Mouse (Mus musculus) left cerebral cortex, postnatal 36 days (tissue): ENCODE results near the gene Kif17. TPM values are rescaled to one million over a fixed set of nuclear protein-coding genes. Genes with fewer than 3 reads are reported as not detected.

Experiments
- DNase-seq, 2 experiments: peaks; one replicate each; pipeline ENCODE4 v3.0.0; 2021 to 2022; ENCODE audit warnings: low spot score in 2 of 2, mixed read lengths in 1 of 2
- intact Hi-C: fragments of 180-260 bp; cut with DNase I; formaldehyde crosslinking; loops from one replicate; pipeline ENCODE4 v1.15.1; 2025
- total RNA-seq, 2 experiments: library from RNA; stranded (reverse); gene quantifications; 2 replicates each; pipeline ENCODE4 v1.2.3; 2021

Kif17 gene
- 10 to 100 TPM; 24.5 to 29.4 TPM for total RNA-seq

- peak; percentile 88 to 94 for DNase-seq
- intact Hi-C loops, result no loop called here
These were observed at the start of gene Kif17, which contains the start of gene Sh2d5 for GRCm38 (mm10) chr4:138250088-138250960. Gene Kif17, plus strand, starts transcription at chr4:138250435. Gene Sh2d5, plus strand, starts transcription at chr4:138250403.

- intact Hi-C loops, result no loop called here
- DNase-seq, result no peak
These were observed 49.5 kb upstream of the Kif17 start for GRCm38 (mm10) chr4:138200769-138201168.

GRCm38 (mm10) chr4:138201696-138202095 is 48.5 kb upstream of the Kif17 start:
- intact Hi-C loops, result no loop called here
- no peak for DNase-seq

GRCm38 (mm10) chr4:138210116-138210515 is 40.1 kb upstream of the Kif17 start:
- DNase-seq, result no peak
- intact Hi-C loops, result no loop called here

- intact Hi-C loops, result no loop called here
- no peak for DNase-seq
These were observed 36.4 kb upstream of the Kif17 start for GRCm38 (mm10) chr4:138213861-138214260.

- no peak for DNase-seq
- intact Hi-C loops, result no loop called here
These were observed 34.5 kb upstream of the Kif17 start for GRCm38 (mm10) chr4:138215671-138216199.

GRCm38 (mm10) chr4:138216200-138216890 is 33.9 kb upstream of the Kif17 start, which contains the start of gene Hp1bp3:
Gene Hp1bp3, plus strand, starts transcription at chr4:138216296.
- DNase-seq, result peak in 1 of 2 experiments; percentile 80
- intact Hi-C loops, result no loop called here

- intact Hi-C loops, result no loop called here
- peak; percentile 97 to 98 for DNase-seq
These were observed 33.3 kb upstream of the Kif17 start for GRCm38 (mm10) chr4:138216891-138217392.

GRCm38 (mm10) chr4:138217441-138217840 is 32.8 kb upstream of the Kif17 start:
- no peak for DNase-seq
- intact Hi-C loops, result no loop called here

- intact Hi-C loops, result no loop called here
- no peak for DNase-seq
These were observed 32.1 kb upstream of the Kif17 start for GRCm38 (mm10) chr4:138217951-138218685.

- intact Hi-C loops, result no loop called here
- no peak for DNase-seq
These were observed 30.9 kb upstream of the Kif17 start for GRCm38 (mm10) chr4:138219331-138219730.

GRCm38 (mm10) chr4:138220761-138221160 is 29.5 kb upstream of the Kif17 start:
- DNase-seq, result no peak
- intact Hi-C loops, result no loop called here

GRCm38 (mm10) chr4:138221406-138221805 is 28.8 kb upstream of the Kif17 start:
- intact Hi-C loops, result no loop called here
- DNase-seq, result no peak

- no peak for DNase-seq
- intact Hi-C loops, result no loop called here
These were observed 27.8 kb upstream of the Kif17 start for GRCm38 (mm10) chr4:138222396-138222795.

GRCm38 (mm10) chr4:138223623-138224022 is 26.6 kb upstream of the Kif17 start:
- intact Hi-C loops, result no loop called here
- no peak for DNase-seq

GRCm38 (mm10) chr4:138246756-138247665 is 3.2 kb upstream of the Kif17 start:
- DNase-seq, result peak; percentile 84
- intact Hi-C loops, result no loop called here

- intact Hi-C loops, result no loop called here
- peak in 1 of 2 experiments; percentile 37 for DNase-seq
These were observed 1.6 kb downstream of the Kif17 start for GRCm38 (mm10) chr4:138251819-138252218.

GRCm38 (mm10) chr4:138252231-138252630 is 2.0 kb downstream of the Kif17 start:
- no peak for DNase-seq
- intact Hi-C loops, result no loop called here
